Mouse (Mus musculus): Measurements from ENCODE around the gene Nup160. TPM values are rescaled to one million over a fixed set of nuclear protein-coding genes. Genes with fewer than 3 reads are reported as not detected.

Nup160 gene
- polyA plus RNA-seq, 1 experiment from 2014 or later: 26.2 TPM

GRCm38 (mm10) chr2:90667388-90668265 is 9.4 kb upstream of the Nup160 start:
- no peak for ATAC-seq (ENCODE audit: low read depth)
- H3K4me3 ChIP-seq: no peak overlapping the region
- H3K27me3 ChIP-seq: no peaks in the 10 kb centered on the region
- no peak overlapping the region for H3K9ac ChIP-seq
- H3K9me3 ChIP-seq: peaks cover 4% of the 10 kb centered on the region; the same call in 1 of the 2 replicates
- peak overlapping the region; percentile 25 for H3K4me2 ChIP-seq
- H3K36me3 ChIP-seq: no peaks in the 10 kb centered on the region
- WGBS: 46% methylated on average over 21 of the region's 21 CpGs
- H3K27ac ChIP-seq (replicated peaks): 0 out of 2 replicates have a peak overlapping the region, but pooled peaks have one; percentile 4
- H3K4me1 ChIP-seq (replicated peaks): peaks cover 11% of the 10 kb centered on the region; the same call in 1 of the 2 replicates

GRCm38 (mm10) chr2:90670343-90670742 is 6.7 kb upstream of the Nup160 start:
- H3K4me2 ChIP-seq: no peak overlapping the region
- peaks cover 11% of the 10 kb centered on the region; the same call in 1 of the 2 replicates for H3K4me1 ChIP-seq (replicated peaks)
- peaks cover 4% of the 10 kb centered on the region; the same call in 1 of the 2 replicates for H3K9me3 ChIP-seq
- no peak for ATAC-seq (ENCODE audit: low read depth)
- no peak overlapping the region for H3K4me3 ChIP-seq
- H3K9ac ChIP-seq: no peak overlapping the region
- H3K27ac ChIP-seq (replicated peaks): no peak overlapping the region
- no peaks in the 10 kb centered on the region for H3K36me3 ChIP-seq
- H3K27me3 ChIP-seq: no peaks in the 10 kb centered on the region
- 87% methylated on average over 6 of the region's 6 CpGs for WGBS

- WGBS: 89% methylated on average over 1 of the region's 1 CpGs
Measured at GRCm38 (mm10) chr2:90673339-90673738, 3.7 kb upstream of the Nup160 start.

GRCm38 (mm10) chr2:90674555-90674954 is 2.5 kb upstream of the Nup160 start:
- H3K4me3 ChIP-seq: no peak overlapping the region
- H3K9me3 ChIP-seq: peaks cover 4% of the 10 kb centered on the region; the same call in 1 of the 2 replicates
- no peaks in the 10 kb centered on the region for H3K27me3 ChIP-seq
- ATAC-seq (ENCODE audit: low read depth): no peak
- H3K27ac ChIP-seq (replicated peaks): no peak overlapping the region
- H3K4me1 ChIP-seq (replicated peaks): peaks cover 9% of the 10 kb centered on the region
- no peak overlapping the region for H3K4me2 ChIP-seq
- no peaks in the 10 kb centered on the region for H3K36me3 ChIP-seq
- whole genome bisulfite sequencing: 88% methylated on average over 2 of the region's 2 CpGs
- H3K9ac ChIP-seq: no peak overlapping the region

More at GRCm38 (mm10) chr2:90673339-90673738, 3.7 kb upstream of the Nup160 start:
- H3K4me2 ChIP-seq: no peak overlapping the region
- H3K4me3 ChIP-seq: no peak overlapping the region
- peaks cover 4% of the 10 kb centered on the region for H3K4me1 ChIP-seq (replicated peaks)
- no peak overlapping the region for H3K27ac ChIP-seq (replicated peaks)
- ATAC-seq (ENCODE audit: low read depth): no peak
- H3K9me3 ChIP-seq: peaks cover 4% of the 10 kb centered on the region; the same call in 1 of the 2 replicates
- H3K9ac ChIP-seq: no peak overlapping the region
- no peaks in the 10 kb centered on the region for H3K27me3 ChIP-seq
- H3K36me3 ChIP-seq: no peaks in the 10 kb centered on the region

- WGBS: 93% methylated on average over 2 of the region's 2 CpGs
- Histone ChIP-seq H3K36me3 (no peaks in the 10 kb centered on the region), H3K27me3 (no peaks in the 10 kb centered on the region), H3K4me1 (replicated peaks) (peaks cover 18% of the 10 kb centered on the region), H3K4me2 (no peak overlapping the region), H3K9ac (no peak overlapping the region), H3K9me3 (no peaks in the 10 kb centered on the region), H3K27ac (replicated peaks) (no peak overlapping the region), H3K4me3 (no peak overlapping the region)
- ATAC-seq (ENCODE audit: low read depth): no peak
Measured at GRCm38 (mm10) chr2:90675488-90675887, 1.5 kb upstream of the Nup160 start.

GRCm38 (mm10) chr2:90678256-90679060 is 1.4 kb downstream of the Nup160 start:
- Histone ChIP-seq H3K36me3 (peaks cover 12% of the 10 kb centered on the region; the same call in 1 of the 2 replicates), H3K9ac (peak overlapping the region; percentile 80), H3K4me1 (replicated peaks) (peaks cover 23% of the 10 kb centered on the region), H3K4me2 (peak overlapping the region; percentile 83), H3K27ac (replicated peaks) (peak overlapping the region; percentile 94), H3K9me3 (no peaks in the 10 kb centered on the region), H3K27me3 (no peaks in the 10 kb centered on the region), H3K4me3 (peak overlapping the region; percentile 64)
- peak; percentile 68 for ATAC-seq (ENCODE audit: low read depth)
- 32% methylated on average over 26 of the region's 26 CpGs for WGBS

- Histone ChIP-seq H3K4me1 (replicated peaks) (peaks cover 23% of the 10 kb centered on the region), H3K4me3 (peak overlapping the region; percentile 64), H3K27ac (replicated peaks) (peak overlapping the region; percentile 94), H3K9ac (peak overlapping the region; percentile 80), H3K36me3 (peaks cover 18% of the 10 kb centered on the region), H3K9me3 (no peaks in the 10 kb centered on the region), H3K4me2 (peak overlapping the region; percentile 83), H3K27me3 (no peaks in the 10 kb centered on the region)
- ATAC-seq (ENCODE audit: low read depth): peak; percentile 95
- WGBS: under 1% methylated on average over 63 of the region's 63 CpGs
Measured at GRCm38 (mm10) chr2:90679061-90679810, 2.2 kb downstream of the Nup160 start.

- H3K4me3 ChIP-seq: no peak overlapping the region
- peaks cover 93% of the 10 kb centered on the region for H3K36me3 ChIP-seq
- no peaks in the 10 kb centered on the region for H3K27me3 ChIP-seq
- 94% methylated on average over 4 of the region's 4 CpGs for WGBS
- no peak overlapping the region for H3K27ac ChIP-seq (replicated peaks)
- no peak for ATAC-seq (ENCODE audit: low read depth)
- no peaks in the 10 kb centered on the region for H3K4me1 ChIP-seq (replicated peaks)
- H3K9ac ChIP-seq: no peak overlapping the region
- no peaks in the 10 kb centered on the region for H3K9me3 ChIP-seq
- no peak overlapping the region for H3K4me2 ChIP-seq
Measured at GRCm38 (mm10) chr2:90700943-90701342, 23.9 kb downstream of the Nup160 start.

GRCm38 (mm10) chr2:90708548-90708947 is 31.5 kb downstream of the Nup160 start:
- H3K4me3 ChIP-seq: no peak overlapping the region
- H3K36me3 ChIP-seq: peaks cover 91% of the 10 kb centered on the region
- no peaks in the 10 kb centered on the region for H3K27me3 ChIP-seq
- H3K4me2 ChIP-seq: no peak overlapping the region
- no peak overlapping the region for H3K9ac ChIP-seq
- no peak for ATAC-seq (ENCODE audit: low read depth)
- H3K27ac ChIP-seq (replicated peaks): no peak overlapping the region
- no peaks in the 10 kb centered on the region for H3K9me3 ChIP-seq
- no peaks in the 10 kb centered on the region for H3K4me1 ChIP-seq (replicated peaks)
- 14% methylated on average over 1 of the region's 1 CpGs for WGBS

- Histone ChIP-seq H3K4me2 (no peak overlapping the region), H3K9ac (no peak overlapping the region), H3K4me3 (no peak overlapping the region), H3K27ac (replicated peaks) (no peak overlapping the region), H3K4me1 (replicated peaks) (no peaks in the 10 kb centered on the region), H3K27me3 (no peaks in the 10 kb centered on the region), H3K36me3 (peaks cover 86% of the 10 kb centered on the region), H3K9me3 (no peaks in the 10 kb centered on the region)
- 93% methylated on average over 7 of the region's 7 CpGs for WGBS
- ATAC-seq (ENCODE audit: low read depth): no peak
Measured at GRCm38 (mm10) chr2:90715555-90716092, 38.6 kb downstream of the Nup160 start.

- Histone ChIP-seq H3K27ac (replicated peaks) (no peak overlapping the region), H3K4me3 (no peak overlapping the region), H3K4me2 (no peak overlapping the region), H3K9ac (no peak overlapping the region), H3K36me3 (peaks cover 85% of the 10 kb centered on the region), H3K9me3 (no peaks in the 10 kb centered on the region), H3K27me3 (no peaks in the 10 kb centered on the region), H3K4me1 (replicated peaks) (no peaks in the 10 kb centered on the region)
- 92% methylated on average over 4 of the region's 4 CpGs for WGBS
- ATAC-seq (ENCODE audit: low read depth): no peak
Measured at GRCm38 (mm10) chr2:90717366-90717765, 40.4 kb downstream of the Nup160 start.

All from neural tube, embryonic 13.5 days (tissue).